Mouse (Mus musculus): ENCODE data around the gene Nr1h2. TPM values are rescaled to one million over a fixed set of nuclear protein-coding genes. Genes with fewer than 3 reads are reported as not detected.

The Nr1h2 gene
- polyA plus RNA-seq (2012; rRNA removed) = 236 and 251 TPM in 2 replicates

DNA sequence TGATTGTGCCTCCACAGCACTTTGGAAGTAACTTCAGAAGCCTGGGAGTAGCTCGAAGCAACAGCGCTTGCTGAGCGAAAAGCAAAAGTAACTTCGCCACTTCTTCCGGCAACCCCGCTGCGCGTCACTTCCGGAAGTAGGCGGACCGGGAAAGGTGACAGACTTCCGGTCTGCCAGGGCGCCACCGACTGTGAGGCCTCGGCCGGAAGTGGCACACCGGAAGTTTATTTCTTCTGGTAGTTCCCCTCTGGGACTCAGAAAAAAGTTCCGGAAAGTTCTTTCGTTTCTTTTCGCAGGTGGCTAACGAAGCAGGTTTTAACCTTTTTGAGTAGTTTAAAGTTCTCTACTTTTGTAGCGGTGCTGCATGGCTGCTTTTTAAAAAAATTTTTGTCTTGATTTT lies at the start of gene Nr1h2:
Gene Nr1h2, minus strand, starts transcription at position 126 of the 400 bp plus-strand sequence.

DNA sequence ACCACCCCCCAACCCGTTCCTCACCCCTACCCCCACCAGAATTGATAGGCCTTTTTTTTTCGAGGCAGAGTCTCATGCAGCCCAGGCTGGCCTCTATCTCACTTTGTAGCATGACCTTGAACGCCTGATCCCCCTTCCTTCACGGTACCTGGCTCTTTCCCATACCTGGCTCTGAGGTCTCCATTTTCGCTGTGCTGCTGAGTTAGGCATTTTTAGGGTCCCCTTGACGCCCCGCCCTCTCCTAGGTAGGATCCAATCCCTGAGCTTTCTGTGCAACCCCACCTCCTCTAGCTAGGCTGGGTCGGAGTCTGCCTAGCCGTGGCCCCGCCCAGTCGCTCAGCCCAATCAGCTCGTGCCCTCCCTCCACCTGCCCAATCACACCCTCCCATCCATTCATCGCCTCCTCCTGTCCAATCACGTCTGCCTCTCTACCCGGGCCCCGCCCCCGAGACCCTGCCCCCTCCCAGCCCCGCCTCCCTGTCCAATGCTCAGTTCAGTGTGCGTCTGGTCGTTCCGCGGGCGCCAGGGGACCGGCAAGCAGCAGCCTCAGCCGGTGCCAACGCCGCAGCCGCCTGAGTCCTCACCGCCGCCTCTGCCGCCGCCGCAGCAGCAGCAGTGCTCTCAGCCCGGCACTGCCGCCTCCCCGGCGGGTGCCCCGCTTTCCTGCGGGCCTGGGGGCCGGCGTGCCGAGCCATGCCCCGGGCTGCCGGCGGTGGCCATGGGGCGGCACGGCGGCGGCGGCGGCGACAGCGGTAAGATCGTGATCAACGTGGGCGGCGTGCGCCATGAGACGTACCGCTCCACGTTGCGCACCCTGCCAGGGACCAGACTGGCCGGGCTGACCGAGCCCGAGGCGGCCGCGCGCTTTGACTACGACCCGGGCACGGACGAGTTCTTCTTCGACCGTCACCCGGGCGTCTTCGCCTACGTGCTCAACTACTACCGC lies 36.9 kb upstream of the Nr1h2 start, which contains the start of gene Kcnc3:
Gene Kcnc3, plus strand, starts transcription at position 263 of the 946 bp plus-strand sequence.

DNA sequence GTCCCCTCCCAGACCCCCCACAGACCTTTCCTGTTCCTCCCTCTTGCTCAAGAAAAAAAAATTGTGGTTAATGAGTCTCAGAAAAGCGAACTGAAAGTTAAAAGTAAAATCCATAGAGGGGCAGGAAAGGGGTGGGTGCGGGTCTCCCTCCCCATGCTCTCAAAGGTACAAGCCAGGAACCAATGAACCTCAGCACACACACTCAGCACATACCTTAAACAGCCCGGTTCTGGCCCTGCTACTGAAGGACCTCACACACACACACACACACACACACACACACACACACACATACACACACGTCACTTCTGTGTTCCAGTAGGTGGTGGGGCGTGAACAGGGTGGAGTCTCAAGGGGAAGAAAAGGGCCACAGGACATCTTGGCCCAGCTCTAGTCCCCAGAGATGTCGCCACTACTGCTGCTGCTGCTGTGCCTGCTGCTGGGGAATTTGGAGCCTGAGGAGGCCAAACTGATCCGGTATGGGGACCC lies 18.5 kb upstream of the Nr1h2 start, which contains the start of gene Napsa:
Gene Napsa, plus strand, starts transcription at position 168 of the 489 bp plus-strand sequence.

DNA sequence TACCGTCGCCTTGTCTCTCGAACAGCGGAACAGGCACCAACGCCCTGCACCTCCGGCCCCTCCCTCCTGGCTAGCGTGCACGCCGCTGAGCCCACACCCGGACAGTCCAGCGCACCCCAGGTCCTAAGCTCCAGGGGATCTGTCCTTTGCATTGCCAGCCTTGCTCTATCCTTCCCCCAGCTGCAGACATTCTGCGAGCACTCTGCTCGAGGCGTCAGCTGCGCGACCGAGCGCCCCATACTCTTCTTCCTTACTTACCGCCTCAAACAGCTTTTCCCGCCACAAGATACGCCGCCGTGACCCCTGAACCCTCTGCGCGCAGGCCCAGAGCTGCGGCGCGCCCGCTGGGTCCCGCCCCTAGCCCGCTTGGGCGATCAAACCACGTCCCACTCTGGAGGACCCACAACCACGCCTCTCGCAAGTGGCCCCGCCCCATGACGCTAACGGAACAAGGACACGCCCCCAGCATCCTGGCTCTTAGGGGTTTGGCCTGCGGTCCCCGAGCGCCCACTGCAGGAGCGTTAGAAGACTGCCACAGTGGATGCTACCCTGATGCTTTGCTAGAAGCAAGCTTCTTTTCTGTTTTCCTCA lies 5.2 kb downstream of the Nr1h2 start, which contains the start of gene Pold1:
Gene Pold1, minus strand, starts transcription at position 353 of the 591 bp plus-strand sequence.

DNA sequence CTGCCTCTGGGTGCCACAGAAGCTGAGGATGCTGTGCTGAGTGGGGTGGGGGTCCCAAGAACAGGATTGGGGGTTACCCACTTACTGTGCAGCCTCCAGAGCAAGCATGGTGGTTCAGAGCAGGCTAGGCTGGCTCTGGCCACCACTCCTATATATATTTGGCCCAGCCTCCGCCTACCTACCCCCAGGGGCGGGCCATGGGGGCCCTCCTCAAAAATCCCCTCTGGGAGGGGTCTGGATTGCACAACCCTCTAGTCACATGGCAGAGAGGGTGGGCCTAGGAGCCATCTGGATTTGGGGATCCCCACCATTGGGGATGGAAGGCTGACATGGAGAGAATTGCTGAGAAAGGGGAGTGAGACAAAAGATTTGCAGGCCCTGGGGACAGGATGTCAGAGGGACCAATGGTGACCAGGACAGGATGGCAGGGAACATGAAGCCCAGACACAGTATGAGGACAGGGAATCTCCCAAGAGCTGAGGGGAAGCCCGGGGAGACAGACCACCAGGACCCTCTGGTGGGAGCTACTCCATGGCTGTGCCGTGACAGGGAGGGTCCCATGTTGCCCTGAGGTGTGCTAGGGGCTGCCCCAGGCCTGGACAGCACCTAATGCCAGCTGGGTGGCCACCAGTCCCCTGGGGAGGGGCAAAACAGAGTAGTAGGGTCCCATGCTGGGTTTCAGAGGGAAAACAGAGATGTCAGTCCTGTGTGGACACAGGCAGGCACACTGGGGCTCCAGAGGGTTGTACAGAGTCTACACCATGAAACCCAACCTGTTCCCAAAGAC lies 21.6 kb downstream of the Nr1h2 start, which contains the start of gene Spib:
Gene Spib, minus strand, starts transcription at position 126 of the 787 bp plus-strand sequence.

DNA sequence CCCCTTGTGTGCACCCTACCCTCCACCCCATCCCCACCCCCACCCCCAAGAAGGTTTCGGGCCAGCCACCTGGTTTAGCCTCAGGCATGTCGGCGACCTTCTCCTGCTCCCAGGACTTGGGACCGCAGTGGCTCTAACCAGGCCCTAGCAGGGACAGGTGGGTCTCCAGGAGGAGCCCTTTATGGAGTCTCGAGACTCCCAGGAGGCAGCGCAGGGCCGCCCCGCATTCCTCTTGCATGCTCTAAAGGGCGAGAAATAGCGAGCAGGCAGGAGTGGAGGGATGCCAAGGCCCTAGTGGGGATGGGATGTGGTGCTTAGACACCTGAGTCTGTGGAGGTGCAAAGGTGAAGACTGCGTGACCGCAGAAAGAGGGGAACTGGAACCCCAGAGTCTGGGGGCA lies 29.2 kb downstream of the Nr1h2 start, which contains the start of gene Mybpc2:
Gene Mybpc2, minus strand, starts transcription at position 155 of the 400 bp plus-strand sequence.

Other genes with a start within 250 kb of the Nr1h2 start
- gene Clec11a, start 247.0 kb downstream of the Nr1h2 start, polyA plus RNA-seq (2012; rRNA removed) = 17.9 and 24.7 TPM in 2 replicates
- 1.6 and 1.7 TPM in 2 replicates for gene Shank1, start 243.7 kb downstream of the Nr1h2 start, polyA plus RNA-seq (2012; rRNA removed)
- gene Syt3, start 169.8 kb downstream of the Nr1h2 start, polyA plus RNA-seq (2012; rRNA removed) = 5.9 and 6.5 TPM in 2 replicates
- 2.6 and 2.8 TPM in 2 replicates for gene 1700008O03Rik, start 168.1 kb downstream of the Nr1h2 start, polyA plus RNA-seq (2012; rRNA removed)
- gene Lrrc4b, start 124.9 kb downstream of the Nr1h2 start, polyA plus RNA-seq (2012; rRNA removed) = 12.9 and 15.2 TPM in 2 replicates
- 0.46 and 2.6 TPM in 2 replicates for gene Aspdh, start 88.6 kb downstream of the Nr1h2 start, polyA plus RNA-seq (2012; rRNA removed)
- 224 and 234 TPM in 2 replicates for gene Josd2, start 86.0 kb downstream of the Nr1h2 start, polyA plus RNA-seq (2012; rRNA removed)
- gene Emc10, start 57.4 kb downstream of the Nr1h2 start, polyA plus RNA-seq (2012; rRNA removed) = 430 and 453 TPM in 2 replicates
- 19.1 and 24.1 TPM in 2 replicates for gene Fam71e1, start 57.4 kb downstream of the Nr1h2 start, polyA plus RNA-seq (2012; rRNA removed)
- gene Mybpc2, start 29.3 kb downstream of the Nr1h2 start, polyA plus RNA-seq (2012; rRNA removed) = 1.3 and 1.4 TPM in 2 replicates
- 0.78 and 1.3 TPM in 2 replicates for gene Spib, start 21.9 kb downstream of the Nr1h2 start, polyA plus RNA-seq (2012; rRNA removed)
- gene Pold1, start 5.1 kb downstream of the Nr1h2 start, polyA plus RNA-seq (2012; rRNA removed) = 92.1 and 95.5 TPM in 2 replicates
- 24.1 and 29.3 TPM in 2 replicates for gene Napsa, start 18.4 kb upstream of the Nr1h2 start, polyA plus RNA-seq (2012; rRNA removed)
- gene Kcnc3, start 36.7 kb upstream of the Nr1h2 start, polyA plus RNA-seq (2012; rRNA removed) = 2.9 and 3.1 TPM in 2 replicates
- gene Myh14, start 116.9 kb upstream of the Nr1h2 start, polyA plus RNA-seq (2012; rRNA removed) = 9.2 and 12.0 TPM in 2 replicates
- gene Izumo2, start 154.8 kb upstream of the Nr1h2 start, polyA plus RNA-seq (2012; rRNA removed) = not detected in 2 replicates
- gene Vrk3, start 194.5 kb upstream of the Nr1h2 start, polyA plus RNA-seq (2012; rRNA removed) = 30.5 and 41.0 TPM in 2 replicates
- 0.66 and 0.89 TPM in 2 replicates for gene Zfp473, start 197.1 kb upstream of the Nr1h2 start, polyA plus RNA-seq (2012; rRNA removed)